Mouse (Mus musculus) olfactory bulb, adult 2 months (tissue): ENCODE results near the gene Arhgap10. TPM values are rescaled to one million over a fixed set of nuclear protein-coding genes. Genes with fewer than 3 reads are reported as not detected.

ENCODE experiments used
- H3K27ac ChIP-seq: fragments of 200-500 bp; 2 replicates; pipeline ENCODE4 v1.5.1; 2012; ENCODE audit warnings: low read depth, low read length; ENCODE audit not compliant: insufficient read depth
- H3K4me1 ChIP-seq: fragments of 200-500 bp; 2 replicates; pipeline ENCODE4 v1.6.1; 2012; ENCODE audit warnings: low read length; ENCODE audit not compliant: control insufficient read depth, insufficient read depth
- H3K4me3 ChIP-seq: fragments of 200-500 bp; 2 replicates; pipeline ENCODE4 v1.5.1; 2012; ENCODE audit warnings: mild to moderate bottlenecking, low read depth, low read length, moderate library complexity; ENCODE audit not compliant: insufficient read depth
- CTCF ChIP-seq: fragments of 200-500 bp; IDR thresholded peaks from 2 replicates; pipeline ENCODE4 v1.5.1; 2012; ENCODE audit warnings: low read depth, mild to moderate bottlenecking, low read length, moderate library complexity; ENCODE audit not compliant: insufficient read depth
- POLR2A ChIP-seq: fragments of 200-500 bp; IDR thresholded peaks from 2 replicates; pipeline ENCODE4 v1.6.1; 2012; ENCODE audit warnings: mild to moderate bottlenecking, low read depth, low read length, moderate library complexity; ENCODE audit not compliant: insufficient read depth
- WGBS: fragments of 180-500 bp; shearing (Covaris S2); methylation state at CpG from one replicate; pipeline ENCODE4 v1.1.7; 2018; 5-methylcytosine and 5-hydroxymethylcytosine counted together
- polyA plus RNA-seq: library from polyadenylated mRNA; stranded (reverse); fragments of >200 nt; gene quantifications from 2 replicates; pipeline ENCODE4 v1.2.4, GENCODE M21; 2012; ENCODE audit warnings: low replicate concordance; ENCODE audit not compliant: missing spikeins, insufficient read depth, insufficient read length

Gene Arhgap10
- polyA plus RNA-seq, 1 experiment: not detected

- H3K4me3 ChIP-seq: no peak overlapping the region
- H3K4me1 ChIP-seq: peaks cover 10% of the 10 kb centered on the region
- H3K27ac ChIP-seq: no peak overlapping the region
- 90% methylated on average over 9 of the region's 9 CpGs for WGBS
- TF ChIP-seq POLR2A: no peak
- TF ChIP-seq CTCF: no peak
Measured at GRCm38 (mm10) chr8:77479995-77480394, 37.8 kb downstream of the Arhgap10 start.

DNA sequence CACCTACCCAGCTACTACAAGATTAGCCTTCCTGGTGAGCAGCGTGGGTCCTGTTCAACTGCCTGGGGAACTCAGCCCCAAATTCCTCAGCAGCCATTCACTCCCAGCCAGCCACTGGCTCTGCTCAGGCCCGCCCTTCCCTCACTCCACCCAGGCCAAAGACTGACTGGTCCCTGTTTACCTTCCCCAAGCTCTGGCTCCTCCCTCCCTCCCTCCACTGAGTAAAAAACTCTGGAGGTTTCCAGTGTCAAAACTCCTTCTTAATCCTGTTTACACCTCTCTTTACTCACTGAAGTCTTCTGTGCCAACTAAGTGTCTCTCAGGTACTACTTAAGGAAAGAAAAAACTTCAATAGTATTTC lies 38.9 kb downstream of the Arhgap10 start:
- Histone ChIP-seq H3K4me3 (no peak overlapping the region), H3K4me1 (peaks cover 7% of the 10 kb centered on the region; the same call in 1 of the 2 replicates), H3K27ac (no peak overlapping the region)
- 93% methylated on average over 2 of the region's 2 CpGs for WGBS
- TF ChIP-seq CTCF (no peak), POLR2A (no peak)

- TF ChIP-seq POLR2A: no peak
- no peak for TF ChIP-seq CTCF
- Histone ChIP-seq H3K4me1 (peaks cover 3% of the 10 kb centered on the region; the same call in 1 of the 2 replicates), H3K27ac (no peak overlapping the region), H3K4me3 (no peak overlapping the region)
- WGBS: 89% methylated on average over 12 of the region's 12 CpGs
Measured at GRCm38 (mm10) chr8:77478155-77478912, 39.4 kb downstream of the Arhgap10 start.

DNA sequence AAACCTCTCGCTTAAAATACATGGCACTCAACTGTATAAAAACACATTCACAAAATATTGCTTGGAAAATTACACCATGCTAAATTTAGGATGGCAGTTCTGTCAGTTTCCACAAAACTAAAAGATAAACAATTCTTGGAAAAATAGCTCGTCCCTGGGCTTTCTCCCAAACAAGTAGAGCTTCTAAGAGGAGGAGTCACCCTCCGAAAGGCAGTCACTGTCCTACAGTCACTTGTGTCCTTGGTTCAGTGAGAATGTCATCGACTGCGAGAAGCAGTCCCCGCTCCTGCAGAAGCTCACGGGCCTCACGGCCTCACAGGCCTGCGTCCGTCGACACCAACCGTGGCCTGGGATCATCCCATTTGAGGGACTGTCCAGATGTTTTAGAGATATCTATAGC lies 40.1 kb downstream of the Arhgap10 start:
- H3K4me1 ChIP-seq: peaks cover 3% of the 10 kb centered on the region; the same call in 1 of the 2 replicates
- 83% methylated on average over 12 of the region's 12 CpGs for WGBS
- no peak for TF ChIP-seq CTCF
- TF ChIP-seq POLR2A: no peak
- H3K27ac ChIP-seq: no peak overlapping the region
- H3K4me3 ChIP-seq: no peak overlapping the region

DNA sequence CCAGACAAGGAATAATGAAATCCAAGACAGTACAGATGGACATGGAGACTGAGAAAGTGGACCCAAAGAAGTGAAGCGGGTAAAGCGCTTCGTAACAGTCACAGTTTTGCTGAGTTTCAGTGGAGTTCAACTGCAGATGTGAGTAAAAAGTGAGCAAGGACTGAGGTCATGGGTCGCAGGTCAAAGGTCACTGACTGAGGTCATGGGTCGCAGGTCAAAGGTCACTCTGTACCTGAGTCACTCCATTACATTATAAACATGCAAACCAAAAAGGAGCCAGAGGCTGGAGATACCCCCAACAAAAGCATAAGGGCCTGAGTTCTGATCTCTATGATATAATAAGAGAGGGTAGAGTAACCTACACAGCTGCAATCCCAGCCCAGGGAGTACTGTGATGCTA lies 43.1 kb downstream of the Arhgap10 start:
- TF ChIP-seq POLR2A: no peak
- TF ChIP-seq CTCF: no peak
- no peak overlapping the region for H3K27ac ChIP-seq
- no peak overlapping the region for H3K4me3 ChIP-seq
- peaks cover 3% of the 10 kb centered on the region; the same call in 1 of the 2 replicates for H3K4me1 ChIP-seq
- 97% methylated on average over 5 of the region's 5 CpGs for WGBS

GRCm38 (mm10) chr8:77473773-77474172 lies 44.0 kb downstream of the Arhgap10 start:
- TF ChIP-seq POLR2A (no peak), CTCF (no peak)
- Histone ChIP-seq H3K4me1 (peaks cover 3% of the 10 kb centered on the region; the same call in 1 of the 2 replicates), H3K27ac (no peak overlapping the region), H3K4me3 (no peak overlapping the region)
- 66% methylated on average over 7 of the region's 7 CpGs for WGBS

DNA sequence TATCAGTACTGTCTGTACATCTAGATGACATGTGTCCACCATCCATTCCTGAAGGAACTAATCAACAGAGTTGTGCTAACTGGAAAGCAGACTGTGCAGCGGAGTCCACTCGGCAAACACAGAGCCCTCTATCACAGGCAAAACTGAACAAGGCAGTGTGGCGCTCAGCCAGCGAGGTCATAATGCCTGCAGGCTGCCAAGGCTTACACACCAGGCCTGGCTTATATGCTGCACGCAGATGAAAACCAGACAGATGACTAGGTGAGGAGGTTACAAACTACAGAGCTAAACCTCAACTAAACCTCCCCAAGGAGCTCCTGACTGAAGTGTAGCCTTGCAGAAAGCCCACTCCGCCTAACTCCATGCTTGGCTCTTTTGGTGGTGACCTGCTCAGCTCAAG lies 44.4 kb downstream of the Arhgap10 start:
- Histone ChIP-seq H3K27ac (no peak overlapping the region), H3K4me3 (no peak overlapping the region), H3K4me1 (peaks cover 3% of the 10 kb centered on the region; the same call in 1 of the 2 replicates)
- WGBS: 64% methylated on average over 6 of the region's 6 CpGs
- TF ChIP-seq CTCF (no peak), POLR2A (no peak)

DNA sequence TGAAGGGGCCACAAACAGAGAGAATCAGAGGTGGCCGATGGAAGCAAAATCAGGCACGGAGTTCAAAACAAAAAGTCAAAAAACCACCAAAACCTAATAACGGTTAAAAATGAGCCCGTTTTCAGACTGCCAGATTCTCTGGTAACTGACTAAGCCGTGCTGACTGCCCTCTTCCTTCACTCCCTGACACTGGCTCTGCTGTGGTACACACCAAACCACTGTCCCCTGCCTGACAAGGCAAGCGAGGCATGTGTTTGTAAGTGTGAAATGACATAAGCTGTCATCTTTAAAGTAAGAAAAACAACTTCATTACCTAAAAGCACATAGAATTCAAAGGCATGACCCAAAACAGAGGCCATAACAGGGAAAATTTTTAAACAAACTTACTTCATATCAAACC lies 56.4 kb downstream of the Arhgap10 start:
- H3K4me1 ChIP-seq: no peaks in the 10 kb centered on the region
- TF ChIP-seq POLR2A: no peak
- TF ChIP-seq CTCF: no peak

GRCm38 (mm10) chr8:77460363-77460762 lies 57.4 kb downstream of the Arhgap10 start:
- Histone ChIP-seq H3K4me3 (no peak overlapping the region), H3K27ac (no peak overlapping the region), H3K4me1 (no peaks in the 10 kb centered on the region)
- TF ChIP-seq CTCF (no peak), POLR2A (no peak)
- 90% methylated on average over 2 of the region's 2 CpGs for WGBS

More for the DNA sequence above, 56.4 kb downstream of the Arhgap10 start:
- Histone ChIP-seq H3K4me3 (no peak overlapping the region), H3K27ac (no peak overlapping the region)
- 91% methylated on average over 6 of the region's 6 CpGs for whole genome bisulfite sequencing
